Mouse (Mus musculus): ENCODE measurements around the gene Dennd1a.

DNA sequence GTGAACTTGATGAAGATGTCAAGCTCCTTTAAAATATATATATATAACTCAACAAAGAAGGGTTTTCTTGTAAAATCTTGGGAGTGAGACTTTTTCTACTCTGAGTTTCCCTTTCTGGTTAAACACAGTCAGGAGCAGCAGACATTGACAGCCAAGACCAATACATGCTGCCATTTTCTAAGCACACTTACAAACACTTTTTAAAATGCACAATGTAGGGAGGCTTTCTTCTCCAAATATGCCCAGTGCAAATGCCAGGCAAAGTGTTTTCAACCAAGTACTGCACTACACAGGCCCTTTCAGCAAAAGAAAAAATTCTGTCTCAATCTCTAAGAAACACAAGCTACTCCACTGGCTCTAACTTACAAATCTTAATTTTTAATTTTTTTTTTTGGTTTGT, 65.7 kb downstream of the Dennd1a start:
- no peak for TF ChIP-seq POLR2A (IDR thresholded peaks at IDR 0.05; ENCODE audit: insufficient read depth, low read length)
- TF ChIP-seq CTCF (IDR thresholded peaks at IDR 0.05; ENCODE audit: low read depth, low read length) = no peak

Measured in ES-Bruce4 (cell line).